Mouse (Mus musculus): ENCODE measurements around the gene Acsf3. TPM values are rescaled to one million over a fixed set of nuclear protein-coding genes. Genes with fewer than 3 reads are reported as not detected.

Acsf3 gene
- polyA plus RNA-seq, 1 experiment from 2014 or later: 22.7 TPM

GRCm38 (mm10) chr8:122836696-122837095 is 61.4 kb downstream of the Acsf3 start:
- no peak for ATAC-seq (ENCODE audit: low FRiP score, low TSS enrichment)
- H3K27ac ChIP-seq (ENCODE audit: low read length): no peak overlapping the region
- H3K4me1 ChIP-seq (ENCODE audit: insufficient read depth, low read length): no peaks in the 10 kb centered on the region
- H3K36me3 ChIP-seq (ENCODE audit: insufficient read depth, low read length): no peaks in the 10 kb centered on the region
- H3K9ac ChIP-seq (replicated peaks; ENCODE audit: low read length): no peak overlapping the region
- H3K9me3 ChIP-seq (ENCODE audit: low read length): no peaks in the 10 kb centered on the region
- H3K4me3 ChIP-seq (ENCODE audit: low read length): no peak overlapping the region
- no peak overlapping the region for H3K4me2 ChIP-seq (replicated peaks; ENCODE audit: low read depth, low read length)
- WGBS: 80% methylated on average over 13 of the region's 13 CpGs
- no peaks in the 10 kb centered on the region for H3K27me3 ChIP-seq (ENCODE audit: insufficient read depth, low read length)

GRCm38 (mm10) chr8:122844161-122844560 is 68.9 kb downstream of the Acsf3 start:
- Histone ChIP-seq H3K4me2 (replicated peaks; ENCODE audit: low read depth, low read length) (no peak overlapping the region), H3K4me3 (ENCODE audit: low read length) (no peak overlapping the region), H3K27ac (ENCODE audit: low read length) (no peak overlapping the region), H3K36me3 (ENCODE audit: insufficient read depth, low read length) (no peaks in the 10 kb centered on the region), H3K9ac (replicated peaks; ENCODE audit: low read length) (no peak overlapping the region), H3K27me3 (ENCODE audit: insufficient read depth, low read length) (no peaks in the 10 kb centered on the region), H3K4me1 (ENCODE audit: insufficient read depth, low read length) (0 out of 2 replicates have a peak, but pooled peaks cover 5% of the 10 kb centered on the region), H3K9me3 (ENCODE audit: low read length) (no peaks in the 10 kb centered on the region)
- no peak for ATAC-seq (ENCODE audit: low FRiP score, low TSS enrichment)
- 64% methylated on average over 3 of the region's 3 CpGs for WGBS

GRCm38 (mm10) chr8:122845662-122846061 is 70.4 kb downstream of the Acsf3 start:
- no peaks in the 10 kb centered on the region for H3K36me3 ChIP-seq (ENCODE audit: insufficient read depth, low read length)
- 69% methylated on average over 4 of the region's 4 CpGs for WGBS
- ATAC-seq (ENCODE audit: low FRiP score, low TSS enrichment): no peak
- H3K9me3 ChIP-seq (ENCODE audit: low read length): no peaks in the 10 kb centered on the region
- H3K4me2 ChIP-seq (replicated peaks; ENCODE audit: low read depth, low read length): no peak overlapping the region
- H3K27me3 ChIP-seq (ENCODE audit: insufficient read depth, low read length): no peaks in the 10 kb centered on the region
- H3K4me3 ChIP-seq (ENCODE audit: low read length): no peak overlapping the region
- no peak overlapping the region for H3K9ac ChIP-seq (replicated peaks; ENCODE audit: low read length)
- H3K27ac ChIP-seq (ENCODE audit: low read length): no peak overlapping the region
- 0 out of 2 replicates have a peak, but pooled peaks cover 5% of the 10 kb centered on the region for H3K4me1 ChIP-seq (ENCODE audit: insufficient read depth, low read length)

DNA sequence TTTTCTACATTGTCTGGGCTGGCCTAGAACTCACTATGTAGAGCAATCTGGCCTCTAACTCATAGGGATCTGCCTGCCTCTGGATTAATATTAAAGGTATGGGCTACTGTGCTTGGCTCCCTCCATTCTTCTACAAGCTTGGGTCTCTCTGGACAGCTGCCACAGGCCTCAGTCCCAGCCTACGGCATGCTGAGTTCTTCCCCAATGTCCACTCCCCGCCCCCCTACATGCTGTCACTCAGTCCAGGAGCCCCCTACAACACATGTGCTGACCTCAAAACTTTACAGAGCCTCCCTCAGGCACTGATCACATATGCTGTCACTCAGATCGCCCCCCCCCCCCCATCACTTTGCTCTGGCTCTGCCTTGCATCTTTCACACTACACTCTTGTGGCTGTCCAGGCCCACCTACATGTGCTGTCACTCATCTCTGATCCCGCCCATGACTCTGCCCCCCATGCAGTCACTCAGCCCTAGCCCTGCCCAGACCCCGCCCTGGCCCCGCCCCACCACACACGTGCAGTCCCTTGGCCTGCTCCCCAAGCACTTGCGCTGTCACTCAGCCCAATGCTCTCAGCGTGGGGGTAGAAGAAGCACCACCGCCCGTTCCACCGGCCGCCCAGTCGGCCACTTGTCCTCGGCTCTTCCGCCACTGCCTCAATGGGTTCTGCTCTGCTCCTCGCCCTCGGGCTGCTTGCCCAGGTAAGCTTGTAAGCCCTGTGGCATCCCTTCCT is 72.7 kb downstream of the Acsf3 start, which contains the start of gene Cdh15:
Cdh15 (plus strand) TSS at position 138 of the 733 bp plus-strand sequence.
- H3K4me3 ChIP-seq (ENCODE audit: low read length): 0 out of 2 replicates have a peak within 1 kb of the TSS, but pooled peaks have one; percentile 5
- 22% methylated on average over 16 of the region's 18 CpGs for WGBS

GRCm38 (mm10) chr8:122849152-122849910 is 74.0 kb downstream of the Acsf3 start:
- no peak overlapping the region for H3K4me3 ChIP-seq (ENCODE audit: low read length)
- no peaks in the 10 kb centered on the region for H3K27me3 ChIP-seq (ENCODE audit: insufficient read depth, low read length)
- H3K36me3 ChIP-seq (ENCODE audit: insufficient read depth, low read length): no peaks in the 10 kb centered on the region
- no peak overlapping the region for H3K4me2 ChIP-seq (replicated peaks; ENCODE audit: low read depth, low read length)
- H3K4me1 ChIP-seq (ENCODE audit: insufficient read depth, low read length): peaks cover 10% of the 10 kb centered on the region; the same call in 1 of the 2 replicates
- H3K9ac ChIP-seq (replicated peaks; ENCODE audit: low read length): no peak overlapping the region
- WGBS: 58% methylated on average over 11 of the region's 11 CpGs
- no peak overlapping the region for H3K27ac ChIP-seq (ENCODE audit: low read length)
- no peak for ATAC-seq (ENCODE audit: low FRiP score, low TSS enrichment)
- H3K9me3 ChIP-seq (ENCODE audit: low read length): no peaks in the 10 kb centered on the region

More for the DNA sequence above, 72.7 kb downstream of the Acsf3 start, which contains the start of gene Cdh15:
- Histone ChIP-seq H3K36me3 (ENCODE audit: insufficient read depth, low read length) (no peaks in the 10 kb centered on the region), H3K4me2 (replicated peaks; ENCODE audit: low read depth, low read length) (peak within 1 kb of the TSS; percentile 43), H3K9ac (replicated peaks; ENCODE audit: low read length) (no peak within 1 kb of the TSS), H3K9me3 (ENCODE audit: low read length) (no peaks in the 10 kb centered on the region), H3K27me3 (ENCODE audit: insufficient read depth, low read length) (no peaks in the 10 kb centered on the region), H3K27ac (ENCODE audit: low read length) (no peak within 1 kb of the TSS), H3K4me1 (ENCODE audit: insufficient read depth, low read length) (peaks cover 5% of the 10 kb centered on the region; the same call in 1 of the 2 replicates)
- peak; percentile 91 for ATAC-seq (ENCODE audit: low FRiP score, low TSS enrichment)

DNA sequence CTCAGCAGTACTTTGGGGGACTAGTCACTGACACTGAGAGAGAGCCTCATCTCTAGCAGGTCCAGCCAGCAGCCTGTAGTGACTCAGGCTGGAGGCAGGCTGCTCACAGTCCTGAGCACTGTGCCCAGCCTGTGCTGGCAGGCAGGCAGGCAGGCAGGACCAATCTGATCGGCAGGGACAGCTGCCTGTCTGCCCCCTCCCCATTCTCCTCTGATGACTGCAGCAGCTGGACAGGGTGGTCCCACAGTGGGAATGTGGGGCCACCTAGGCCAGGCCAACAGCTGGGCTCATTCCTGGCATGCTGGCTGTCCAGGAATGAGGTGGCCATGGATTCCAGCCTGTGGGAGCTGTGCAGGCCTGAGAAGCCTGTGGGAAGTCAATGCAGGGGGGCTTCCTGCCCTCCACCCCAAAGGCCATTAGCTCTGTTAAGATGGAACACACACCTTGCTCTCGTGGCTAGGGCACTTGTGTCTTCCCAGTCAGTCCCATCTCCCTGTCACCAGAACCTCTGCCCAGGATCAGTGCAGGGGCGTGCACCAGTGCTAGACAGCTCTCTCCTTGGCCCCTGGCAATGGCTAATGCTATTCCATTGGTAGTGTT is 75.5 kb downstream of the Acsf3 start:
- no peak overlapping the region for H3K9ac ChIP-seq (replicated peaks; ENCODE audit: low read length)
- H3K9me3 ChIP-seq (ENCODE audit: low read length): no peaks in the 10 kb centered on the region
- no peak overlapping the region for H3K27ac ChIP-seq (ENCODE audit: low read length)
- H3K4me3 ChIP-seq (ENCODE audit: low read length): no peak overlapping the region
- H3K4me1 ChIP-seq (ENCODE audit: insufficient read depth, low read length): peaks cover 10% of the 10 kb centered on the region; the same call in 1 of the 2 replicates
- no peak for ATAC-seq (ENCODE audit: low FRiP score, low TSS enrichment)
- no peaks in the 10 kb centered on the region for H3K36me3 ChIP-seq (ENCODE audit: insufficient read depth, low read length)
- 57% methylated on average over 3 of the region's 3 CpGs for WGBS
- H3K27me3 ChIP-seq (ENCODE audit: insufficient read depth, low read length): no peaks in the 10 kb centered on the region
- H3K4me2 ChIP-seq (replicated peaks; ENCODE audit: low read depth, low read length): no peak overlapping the region

- no peak overlapping the region for H3K4me2 ChIP-seq (replicated peaks; ENCODE audit: low read depth, low read length)
- ATAC-seq (ENCODE audit: low FRiP score, low TSS enrichment): no peak
Observed at GRCm38 (mm10) chr8:122851692-122852545, 76.6 kb downstream of the Acsf3 start.

DNA sequence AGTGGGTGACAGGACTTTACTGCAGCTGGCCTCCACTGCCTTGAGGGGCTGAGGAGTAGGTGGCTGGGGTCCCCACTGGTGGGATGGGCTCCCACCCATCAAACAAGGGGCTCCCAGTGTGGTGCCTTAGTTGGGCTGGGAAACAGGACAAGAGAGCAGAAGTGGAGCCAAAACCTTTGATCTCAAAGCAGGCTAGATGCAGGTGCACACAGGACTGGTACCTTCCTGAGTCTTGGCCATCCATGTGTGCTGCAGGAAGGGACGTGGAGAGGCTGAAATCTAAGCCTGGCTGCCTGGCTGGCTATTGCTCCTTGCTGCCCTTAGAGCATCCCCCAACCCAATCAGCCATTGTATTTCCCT is 77.2 kb downstream of the Acsf3 start:
- H3K9ac ChIP-seq (replicated peaks; ENCODE audit: low read length): no peak overlapping the region
- no peak overlapping the region for H3K4me3 ChIP-seq (ENCODE audit: low read length)
- no peaks in the 10 kb centered on the region for H3K9me3 ChIP-seq (ENCODE audit: low read length)
- no peak for ATAC-seq (ENCODE audit: low FRiP score, low TSS enrichment)
- no peaks in the 10 kb centered on the region for H3K27me3 ChIP-seq (ENCODE audit: insufficient read depth, low read length)
- H3K4me1 ChIP-seq (ENCODE audit: insufficient read depth, low read length): peaks cover 10% of the 10 kb centered on the region; the same call in 1 of the 2 replicates
- H3K36me3 ChIP-seq (ENCODE audit: insufficient read depth, low read length): no peaks in the 10 kb centered on the region
- WGBS: 36% methylated on average over 1 of the region's 1 CpGs
- no peak overlapping the region for H3K4me2 ChIP-seq (replicated peaks; ENCODE audit: low read depth, low read length)
- H3K27ac ChIP-seq (ENCODE audit: low read length): no peak overlapping the region

More at GRCm38 (mm10) chr8:122851692-122852545, 76.6 kb downstream of the Acsf3 start:
- H3K9me3 ChIP-seq (ENCODE audit: low read length): no peaks in the 10 kb centered on the region
- H3K27me3 ChIP-seq (ENCODE audit: insufficient read depth, low read length): no peaks in the 10 kb centered on the region
- H3K4me1 ChIP-seq (ENCODE audit: insufficient read depth, low read length): peaks cover 10% of the 10 kb centered on the region; the same call in 1 of the 2 replicates
- H3K4me3 ChIP-seq (ENCODE audit: low read length): no peak overlapping the region
- H3K9ac ChIP-seq (replicated peaks; ENCODE audit: low read length): no peak overlapping the region
- H3K36me3 ChIP-seq (ENCODE audit: insufficient read depth, low read length): no peaks in the 10 kb centered on the region
- no peak overlapping the region for H3K27ac ChIP-seq (ENCODE audit: low read length)
- WGBS: 84% methylated on average over 12 of the region's 12 CpGs

DNA sequence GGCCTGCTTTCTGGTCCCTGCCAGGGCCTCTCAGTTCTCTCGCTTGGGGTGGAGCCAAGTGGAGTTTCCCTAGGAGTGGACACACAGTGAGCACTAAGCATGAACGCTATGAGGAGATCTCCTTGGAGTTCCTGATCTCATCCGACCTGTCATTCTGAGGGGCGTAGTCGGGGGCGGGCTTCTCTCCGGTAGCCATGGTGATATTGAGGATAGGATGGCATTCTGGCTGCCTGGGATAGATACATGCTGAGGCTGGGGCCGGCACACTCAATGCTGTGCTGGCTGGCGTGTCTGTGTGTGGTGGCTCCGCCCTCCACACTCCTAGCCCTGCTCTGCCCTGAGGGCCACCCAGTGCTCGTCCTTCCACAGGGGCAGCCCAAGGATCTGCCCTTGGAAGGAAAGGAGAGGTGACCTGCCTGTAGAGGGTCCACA is 78.1 kb downstream of the Acsf3 start:
- Histone ChIP-seq H3K9me3 (ENCODE audit: low read length) (no peaks in the 10 kb centered on the region), H3K27ac (ENCODE audit: low read length) (no peak overlapping the region), H3K4me1 (ENCODE audit: insufficient read depth, low read length) (peaks cover 7% of the 10 kb centered on the region; the same call in 1 of the 2 replicates), H3K9ac (replicated peaks; ENCODE audit: low read length) (no peak overlapping the region), H3K4me2 (replicated peaks; ENCODE audit: low read depth, low read length) (no peak overlapping the region), H3K27me3 (ENCODE audit: insufficient read depth, low read length) (no peaks in the 10 kb centered on the region), H3K36me3 (ENCODE audit: insufficient read depth, low read length) (no peaks in the 10 kb centered on the region), H3K4me3 (ENCODE audit: low read length) (no peak overlapping the region)
- no peak for ATAC-seq (ENCODE audit: low FRiP score, low TSS enrichment)
- WGBS: 24% methylated on average over 11 of the region's 11 CpGs
